Mouse (Mus musculus): ENCODE data around the gene Prkn. TPM values are rescaled to one million over a fixed set of nuclear protein-coding genes. Genes with fewer than 3 reads are reported as not detected.

The Prkn gene
- polyA plus RNA-seq, 1 experiment = 3.0 TPM

DNA sequence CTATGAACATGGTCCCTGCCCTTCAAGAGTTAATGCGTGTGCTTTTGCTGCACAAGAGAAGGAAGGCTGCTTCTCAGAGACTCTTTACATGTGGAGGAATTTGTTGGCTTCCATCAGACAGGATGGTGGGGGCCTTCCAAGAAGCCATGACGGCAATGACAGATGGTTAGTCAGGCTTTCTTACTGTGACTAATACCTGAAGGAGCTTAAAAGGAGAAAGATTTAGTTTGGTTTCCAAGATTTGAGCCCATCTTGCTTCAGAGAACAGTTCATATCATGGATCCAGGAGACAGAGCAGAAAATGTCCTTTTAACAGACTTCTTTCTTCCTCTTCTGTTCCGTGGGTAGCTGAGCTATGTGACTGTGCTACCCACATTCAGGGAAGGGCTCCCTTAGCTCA, 666.9 kb downstream of the Prkn start:
- Histone ChIP-seq H3K4me3 (replicated peaks; ENCODE audit: extremely low read depth, low read depth, low read length) (no peak overlapping the region), H3K4me1 (ENCODE audit: control insufficient read depth, insufficient read depth, low read length) (no peaks in the 10 kb centered on the region)
- no peak for TF ChIP-seq POLR2A (IDR thresholded peaks at IDR 0.05; ENCODE audit: borderline replicate concordance, extremely low read depth, low read depth, low read length)
- TF ChIP-seq CTCF (IDR thresholded peaks at IDR 0.05; ENCODE audit: insufficient read depth, low read length) = no peak
- DNase-seq = no peak
- WGBS = 87% methylated on average over 3 of the region's 3 CpGs

DNA sequence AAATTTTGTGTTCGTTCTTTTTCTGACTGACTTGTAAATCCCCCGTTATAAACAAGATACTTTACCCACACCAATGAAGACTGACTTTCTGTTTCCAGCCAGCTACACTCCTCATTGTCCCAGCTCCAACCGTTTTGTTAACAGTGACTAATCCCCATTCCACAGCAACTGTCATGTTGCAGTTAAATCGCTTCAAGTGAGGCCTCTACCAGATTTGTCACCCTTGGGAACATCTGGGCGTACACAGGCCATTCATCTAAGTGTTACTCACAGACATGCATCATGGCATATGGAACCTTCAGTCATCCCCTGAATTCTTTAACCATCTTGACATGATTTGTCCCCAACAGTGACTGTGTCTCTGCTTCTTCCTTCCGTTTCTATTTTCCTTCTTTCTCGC, 669.9 kb downstream of the Prkn start:
- Histone ChIP-seq H3K4me3 (replicated peaks; ENCODE audit: extremely low read depth, low read depth, low read length) (no peak overlapping the region), H3K4me1 (ENCODE audit: control insufficient read depth, insufficient read depth, low read length) (no peaks in the 10 kb centered on the region)
- DNase-seq = no peak
- 78% methylated on average over 7 of the region's 7 CpGs for WGBS
- TF ChIP-seq POLR2A (IDR thresholded peaks at IDR 0.05; ENCODE audit: borderline replicate concordance, extremely low read depth, low read depth, low read length) = no peak
- TF ChIP-seq CTCF (IDR thresholded peaks at IDR 0.05; ENCODE audit: insufficient read depth, low read length) = no peak

DNA sequence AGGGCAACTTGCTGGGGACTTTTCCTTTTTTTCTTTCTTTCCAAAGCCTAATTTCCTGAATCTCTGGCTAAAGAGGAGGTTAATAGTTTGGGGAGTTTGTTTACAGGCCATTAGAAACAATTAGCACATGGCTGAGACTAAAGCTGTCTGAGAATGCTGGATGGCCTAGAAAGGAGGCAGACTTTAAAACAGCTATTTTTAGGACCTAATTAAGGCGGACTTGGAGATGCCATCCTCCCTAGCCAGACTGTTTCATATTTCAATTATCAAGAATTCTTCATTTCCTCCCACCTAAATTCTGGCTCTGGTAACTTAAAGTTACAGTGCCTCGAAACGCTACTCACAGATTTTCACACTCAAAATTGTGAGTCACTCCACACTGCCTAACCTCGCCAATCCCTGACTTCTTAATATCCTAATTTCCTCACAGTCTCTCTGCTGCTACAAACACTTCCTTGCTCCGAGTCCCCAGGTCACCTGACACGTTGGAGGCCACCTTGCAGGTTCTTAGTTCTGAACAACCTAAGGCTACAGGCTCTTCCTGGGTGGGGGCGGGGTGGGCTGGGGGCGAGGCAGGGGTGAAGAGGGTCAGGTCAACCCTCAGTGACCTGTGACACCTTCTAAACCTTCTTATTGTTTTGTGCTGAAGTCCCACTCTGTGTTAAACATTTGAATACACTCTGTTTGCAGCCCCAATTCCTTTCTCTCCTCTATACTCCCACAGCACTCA, 674.0 kb downstream of the Prkn start:
- H3K4me3 ChIP-seq (replicated peaks; ENCODE audit: extremely low read depth, low read depth, low read length) = no peak overlapping the region
- DNase-seq = no peak
- 52% methylated on average over 8 of the region's 8 CpGs for whole genome bisulfite sequencing
- TF ChIP-seq CTCF (IDR thresholded peaks at IDR 0.05; ENCODE audit: insufficient read depth, low read length) (no peak), POLR2A (IDR thresholded peaks at IDR 0.05; ENCODE audit: borderline replicate concordance, extremely low read depth, low read depth, low read length) (no peak)
- no peaks in the 10 kb centered on the region; the same call in 1 of the 2 replicates for H3K4me1 ChIP-seq (ENCODE audit: control insufficient read depth, insufficient read depth, low read length)

DNA sequence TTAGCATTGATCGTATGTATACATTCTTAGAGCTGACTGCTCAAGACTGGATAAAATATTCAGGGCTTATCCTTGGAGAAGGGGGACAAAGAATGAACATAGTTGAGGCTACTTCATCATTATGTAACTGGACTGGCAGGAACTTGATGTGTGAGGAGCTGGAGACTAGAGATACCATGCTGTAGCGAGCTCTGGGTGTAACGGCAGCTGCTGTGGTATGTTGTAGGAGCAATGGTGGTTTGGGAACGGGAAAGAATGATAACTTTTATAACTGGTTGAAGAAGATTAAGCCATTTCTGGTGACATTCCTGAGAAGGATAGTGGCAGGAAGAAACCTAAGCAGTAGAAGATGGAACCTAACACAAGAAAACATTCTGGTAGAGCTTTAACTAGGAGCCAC, 675.4 kb downstream of the Prkn start:
- Histone ChIP-seq H3K4me3 (replicated peaks; ENCODE audit: extremely low read depth, low read depth, low read length) (no peak overlapping the region), H3K4me1 (ENCODE audit: control insufficient read depth, insufficient read depth, low read length) (no peaks in the 10 kb centered on the region; the same call in 1 of the 2 replicates)
- no peak for DNase-seq
- TF ChIP-seq CTCF (IDR thresholded peaks at IDR 0.05; ENCODE audit: insufficient read depth, low read length) (no peak), POLR2A (IDR thresholded peaks at IDR 0.05; ENCODE audit: borderline replicate concordance, extremely low read depth, low read depth, low read length) (no peak)
- WGBS = 87% methylated on average over 4 of the region's 4 CpGs

DNA sequence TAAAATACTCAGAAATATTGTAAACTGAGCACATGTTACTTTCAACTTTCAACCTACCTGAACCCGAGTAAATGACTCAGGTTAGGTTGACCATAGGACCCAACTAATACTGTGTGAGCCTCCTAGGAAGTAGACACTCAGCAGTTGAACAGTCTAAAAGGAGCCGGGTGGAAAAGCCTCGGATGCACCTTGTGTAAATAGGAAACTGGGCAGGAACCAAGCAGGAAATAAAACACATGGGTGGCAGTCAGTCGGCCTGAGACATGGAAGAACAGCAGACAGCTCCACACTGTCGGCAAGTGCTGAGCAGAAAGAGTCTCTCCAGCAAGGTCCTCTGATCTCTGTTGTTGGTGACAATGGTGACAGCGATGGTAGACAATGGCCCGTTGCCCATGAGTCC, 676.0 kb downstream of the Prkn start:
- 51% methylated on average over 7 of the region's 7 CpGs for WGBS
- Histone ChIP-seq H3K4me3 (replicated peaks; ENCODE audit: extremely low read depth, low read depth, low read length) (no peak overlapping the region), H3K4me1 (ENCODE audit: control insufficient read depth, insufficient read depth, low read length) (no peaks in the 10 kb centered on the region; the same call in 1 of the 2 replicates)
- TF ChIP-seq POLR2A (IDR thresholded peaks at IDR 0.05; ENCODE audit: borderline replicate concordance, extremely low read depth, low read depth, low read length) (no peak), CTCF (IDR thresholded peaks at IDR 0.05; ENCODE audit: insufficient read depth, low read length) (no peak)
- no peak for DNase-seq

DNA sequence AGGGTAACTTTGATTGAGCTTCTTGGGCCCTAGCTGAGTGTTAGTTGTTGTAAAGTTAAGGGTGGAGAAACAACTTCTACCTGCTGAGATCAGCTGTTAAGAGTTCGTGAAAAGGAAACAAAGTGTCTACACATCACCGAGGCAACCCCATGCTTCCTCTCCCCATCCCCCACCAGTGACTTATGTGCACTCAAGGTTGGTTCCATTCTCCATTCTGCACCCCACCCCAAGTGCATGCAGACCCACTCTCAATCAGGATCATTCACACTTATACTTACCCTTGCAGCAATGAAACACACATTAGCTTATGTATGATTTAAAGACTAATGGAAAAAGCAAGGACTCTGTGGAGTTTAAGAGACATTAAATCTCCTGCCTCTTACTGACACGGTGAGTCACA, 691.9 kb downstream of the Prkn start:
- 53% methylated on average over 3 of the region's 3 CpGs for WGBS
- no peak for DNase-seq

DNA sequence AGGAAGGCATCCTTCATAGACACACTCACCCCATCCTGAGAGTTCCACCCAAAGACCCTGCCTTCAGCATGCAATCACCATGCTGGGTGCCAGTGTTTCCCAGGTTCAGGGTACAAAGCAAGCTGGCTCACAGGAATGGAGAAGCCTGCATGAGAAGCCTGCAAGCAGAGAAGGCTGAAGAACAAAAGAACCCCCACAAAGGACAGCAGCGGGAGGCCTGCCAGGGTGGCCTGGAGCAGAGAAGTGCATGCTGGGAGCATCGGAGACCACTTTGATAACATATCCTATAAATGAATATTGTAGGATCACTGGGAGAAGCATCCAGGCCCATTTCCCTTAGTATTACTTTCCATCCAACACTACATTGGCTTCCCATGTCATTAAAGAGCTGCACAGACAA, 692.6 kb downstream of the Prkn start:
- no peaks in the 10 kb centered on the region for H3K4me1 ChIP-seq (ENCODE audit: control insufficient read depth, insufficient read depth, low read length)
- TF ChIP-seq POLR2A (IDR thresholded peaks at IDR 0.05; ENCODE audit: borderline replicate concordance, extremely low read depth, low read depth, low read length) = no peak
- TF ChIP-seq CTCF (IDR thresholded peaks at IDR 0.05; ENCODE audit: insufficient read depth, low read length) = no peak
- no peak for DNase-seq
- WGBS = 80% methylated on average over 2 of the region's 2 CpGs
- no peak overlapping the region for H3K4me3 ChIP-seq (replicated peaks; ENCODE audit: extremely low read depth, low read depth, low read length)

More for the DNA sequence above, 691.9 kb downstream of the Prkn start:
- H3K4me1 ChIP-seq (ENCODE audit: control insufficient read depth, insufficient read depth, low read length) = no peaks in the 10 kb centered on the region
- TF ChIP-seq POLR2A (IDR thresholded peaks at IDR 0.05; ENCODE audit: borderline replicate concordance, extremely low read depth, low read depth, low read length) (no peak), CTCF (IDR thresholded peaks at IDR 0.05; ENCODE audit: insufficient read depth, low read length) (no peak)
- H3K4me3 ChIP-seq (replicated peaks; ENCODE audit: extremely low read depth, low read depth, low read length) = no peak overlapping the region

DNA sequence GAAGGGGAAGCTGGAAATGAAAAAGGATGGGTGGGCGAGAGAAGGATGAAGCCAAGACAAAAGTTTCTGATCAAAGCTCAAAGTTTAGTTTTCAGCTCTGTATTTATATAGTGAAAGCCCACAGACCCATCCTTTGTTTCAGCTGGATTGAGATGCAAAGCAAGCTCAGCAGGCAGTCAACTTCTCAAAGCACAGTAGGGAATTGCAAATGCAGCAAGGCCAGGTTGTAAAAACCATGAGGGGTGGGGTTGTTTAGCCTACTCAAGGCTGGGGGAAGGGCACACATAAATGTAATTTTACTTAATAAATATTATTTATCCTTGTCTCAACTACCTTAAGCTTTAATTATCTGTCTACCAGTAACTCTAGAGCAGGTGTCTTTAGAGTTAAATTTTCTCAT, 693.7 kb downstream of the Prkn start:
- H3K4me1 ChIP-seq (ENCODE audit: control insufficient read depth, insufficient read depth, low read length) = no peaks in the 10 kb centered on the region
- 86% methylated on average over 1 of the region's 1 CpGs for WGBS
- H3K4me3 ChIP-seq (replicated peaks; ENCODE audit: extremely low read depth, low read depth, low read length) = no peak overlapping the region
- TF ChIP-seq CTCF (IDR thresholded peaks at IDR 0.05; ENCODE audit: insufficient read depth, low read length) (no peak), POLR2A (IDR thresholded peaks at IDR 0.05; ENCODE audit: borderline replicate concordance, extremely low read depth, low read depth, low read length) (no peak)
- no peak for DNase-seq

DNA sequence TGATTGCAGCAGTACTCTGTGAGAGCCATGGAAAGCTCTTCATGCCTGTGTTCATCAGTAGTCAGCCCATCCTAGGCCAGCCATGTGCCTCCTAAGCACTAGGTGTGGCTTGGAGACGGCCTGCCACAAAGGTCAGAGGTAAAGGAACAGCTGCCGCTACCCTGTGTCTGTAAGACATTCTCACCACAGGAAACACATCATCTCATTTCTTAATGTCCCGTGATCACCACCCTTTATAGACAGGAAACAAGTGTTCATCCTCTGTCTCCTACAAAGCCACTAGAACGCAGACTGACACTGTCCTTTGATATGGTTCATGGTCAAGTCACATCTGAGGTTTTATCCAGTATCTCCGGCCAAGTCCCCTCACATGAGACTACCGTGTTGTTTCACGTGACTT, 698.6 kb downstream of the Prkn start:
- WGBS = 68% methylated on average over 7 of the region's 7 CpGs
- no peak overlapping the region for H3K4me3 ChIP-seq (replicated peaks; ENCODE audit: extremely low read depth, low read depth, low read length)
- no peak for TF ChIP-seq POLR2A (IDR thresholded peaks at IDR 0.05; ENCODE audit: borderline replicate concordance, extremely low read depth, low read depth, low read length)
- TF ChIP-seq CTCF (IDR thresholded peaks at IDR 0.05; ENCODE audit: insufficient read depth, low read length) = no peak
- DNase-seq = no peak
- no peaks in the 10 kb centered on the region for H3K4me1 ChIP-seq (ENCODE audit: control insufficient read depth, insufficient read depth, low read length)

DNA sequence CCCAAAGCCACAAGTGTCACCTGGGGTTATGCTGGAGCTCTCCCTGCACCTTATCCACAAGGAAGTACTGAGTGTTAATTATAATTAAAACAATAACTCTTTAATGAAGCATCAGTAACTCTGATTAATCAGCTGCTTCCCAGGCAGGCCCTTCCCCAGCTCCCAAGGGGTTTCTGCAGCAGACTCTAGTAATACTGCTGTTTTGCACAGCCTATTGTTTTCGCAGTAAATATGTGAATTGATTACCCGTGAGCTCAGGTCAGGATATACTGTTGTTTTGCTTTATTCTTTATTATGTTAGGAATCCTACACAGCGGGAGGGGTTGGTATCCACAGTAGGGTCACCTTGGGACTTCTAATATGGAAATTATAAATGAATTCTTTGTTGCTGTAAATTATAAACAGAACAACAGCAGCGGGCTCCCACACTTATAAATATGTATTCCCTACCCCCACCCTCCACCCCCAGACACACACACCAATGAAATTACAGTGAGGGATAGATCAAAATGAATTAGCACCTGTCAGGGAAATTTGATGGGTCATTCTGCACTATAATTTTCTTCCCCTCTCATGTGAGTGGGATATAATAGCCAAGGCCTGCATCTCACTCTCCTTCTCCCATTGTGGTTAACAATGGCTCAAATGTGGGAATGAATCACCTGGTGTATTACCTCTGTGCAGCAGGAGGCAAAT, 701.9 kb downstream of the Prkn start:
- DNase-seq = no peak
- TF ChIP-seq CTCF (IDR thresholded peaks at IDR 0.05; ENCODE audit: insufficient read depth, low read length) (no peak), POLR2A (IDR thresholded peaks at IDR 0.05; ENCODE audit: borderline replicate concordance, extremely low read depth, low read depth, low read length) (no peak)
- Histone ChIP-seq H3K4me1 (ENCODE audit: control insufficient read depth, insufficient read depth, low read length) (no peaks in the 10 kb centered on the region), H3K4me3 (replicated peaks; ENCODE audit: extremely low read depth, low read depth, low read length) (no peak overlapping the region)
- 81% methylated on average over 4 of the region's 4 CpGs for WGBS

Measured in lung, adult 2 months (tissue).